Mouse (Mus musculus): ENCODE measurements at regions not wholly inside any gene's neighbourhood (a gene's known extent, or its start where the extent isn't known, plus 50 kb on each side); places are given as distances from the start of the nearest gene placed in this dataset.

DNA sequence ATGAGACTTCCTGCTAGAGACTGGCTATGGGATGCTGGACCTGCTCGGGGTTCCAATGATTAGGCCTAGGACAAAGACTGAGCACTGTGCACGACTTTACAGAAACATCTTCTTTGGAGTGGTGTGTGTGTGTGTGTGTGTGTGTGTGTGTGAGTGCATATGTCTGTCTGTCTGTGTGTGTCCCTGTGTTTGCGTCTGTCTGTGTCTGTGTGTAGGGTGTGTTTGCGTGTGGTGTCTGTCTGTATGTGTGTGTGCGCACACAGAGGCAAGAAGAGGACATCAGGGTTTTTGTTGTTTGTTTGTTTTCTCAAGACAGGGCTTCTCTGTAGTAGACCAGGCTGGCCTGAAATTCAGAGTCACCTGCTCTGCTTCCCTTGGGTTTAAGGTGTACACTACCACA lies 51.9 kb upstream of the Slco4a1 start:
- in situ Hi-C loops (cut with MboI, MseI) = no loop called here

DNA sequence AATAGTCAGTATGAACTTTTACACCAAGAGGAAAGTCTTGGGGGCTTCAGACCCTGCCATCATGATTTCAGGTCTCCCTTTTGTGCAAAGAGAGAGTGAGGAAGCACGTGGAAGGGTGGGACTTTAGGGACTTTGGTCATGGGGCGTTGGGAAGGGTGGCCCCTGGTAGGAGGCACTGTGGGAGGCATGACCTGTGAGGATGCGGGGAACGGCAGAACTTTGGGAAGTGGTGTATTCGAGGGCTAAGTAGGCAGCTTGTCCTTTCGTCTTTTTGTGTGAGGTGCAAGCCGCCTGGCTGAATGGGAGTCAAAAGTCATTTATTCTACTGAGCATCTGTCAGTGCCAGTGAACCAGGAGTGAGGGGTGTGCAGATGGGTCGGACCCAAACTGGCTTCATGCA lies 52.4 kb upstream of the Slco4a1 start:
- in situ Hi-C loops (cut with MboI, MseI) = no loop called here

DNA sequence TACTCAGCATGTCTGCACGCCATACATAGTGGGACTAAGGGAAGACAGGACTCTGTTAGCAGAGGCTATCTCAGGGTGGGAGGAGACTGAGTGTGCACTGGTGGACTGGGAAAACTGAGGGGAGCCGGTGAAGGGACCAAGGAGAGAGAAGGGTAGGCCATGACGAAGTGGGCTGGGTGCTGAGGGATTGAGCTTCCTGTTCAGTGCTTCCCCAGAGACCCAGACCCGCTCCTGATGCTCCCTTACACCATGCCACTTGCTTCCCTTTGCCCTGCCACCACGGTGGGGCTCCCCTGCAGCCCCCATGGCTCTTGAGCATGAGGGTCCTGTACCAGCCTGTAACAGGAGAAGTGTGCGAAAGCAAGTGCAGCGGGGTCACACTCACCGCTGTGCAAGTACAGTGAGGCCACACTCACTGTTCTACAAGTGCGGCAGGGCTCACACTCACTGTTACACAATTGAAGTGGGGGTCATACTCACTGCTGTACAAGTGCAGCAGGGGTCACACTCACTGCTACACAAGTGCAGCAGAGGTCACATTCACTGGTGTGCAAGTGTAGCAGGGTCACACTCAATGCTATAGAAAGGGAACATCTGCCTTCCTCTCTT lies 53.1 kb upstream of the Slco4a1 start:
- in situ Hi-C loops (cut with MboI, MseI) = no loop called here

DNA sequence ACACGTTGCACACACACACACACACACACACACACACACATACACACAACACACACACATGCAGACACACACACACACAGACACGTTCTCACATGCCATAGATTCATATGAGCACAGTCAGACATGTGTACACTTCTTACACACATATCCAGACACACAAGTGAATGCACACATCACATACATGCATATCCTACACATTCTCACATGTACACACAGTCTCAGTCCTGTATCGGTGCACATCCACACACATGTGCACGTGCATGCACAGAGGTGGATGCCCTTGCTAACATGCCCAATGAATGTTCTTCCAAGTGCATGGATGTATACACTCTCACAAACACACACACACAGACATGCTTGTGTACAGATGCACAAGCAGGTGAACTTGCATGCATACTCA lies 53.6 kb upstream of the Slco4a1 start:
- in situ Hi-C loops (cut with MboI, MseI) = no loop called here

DNA sequence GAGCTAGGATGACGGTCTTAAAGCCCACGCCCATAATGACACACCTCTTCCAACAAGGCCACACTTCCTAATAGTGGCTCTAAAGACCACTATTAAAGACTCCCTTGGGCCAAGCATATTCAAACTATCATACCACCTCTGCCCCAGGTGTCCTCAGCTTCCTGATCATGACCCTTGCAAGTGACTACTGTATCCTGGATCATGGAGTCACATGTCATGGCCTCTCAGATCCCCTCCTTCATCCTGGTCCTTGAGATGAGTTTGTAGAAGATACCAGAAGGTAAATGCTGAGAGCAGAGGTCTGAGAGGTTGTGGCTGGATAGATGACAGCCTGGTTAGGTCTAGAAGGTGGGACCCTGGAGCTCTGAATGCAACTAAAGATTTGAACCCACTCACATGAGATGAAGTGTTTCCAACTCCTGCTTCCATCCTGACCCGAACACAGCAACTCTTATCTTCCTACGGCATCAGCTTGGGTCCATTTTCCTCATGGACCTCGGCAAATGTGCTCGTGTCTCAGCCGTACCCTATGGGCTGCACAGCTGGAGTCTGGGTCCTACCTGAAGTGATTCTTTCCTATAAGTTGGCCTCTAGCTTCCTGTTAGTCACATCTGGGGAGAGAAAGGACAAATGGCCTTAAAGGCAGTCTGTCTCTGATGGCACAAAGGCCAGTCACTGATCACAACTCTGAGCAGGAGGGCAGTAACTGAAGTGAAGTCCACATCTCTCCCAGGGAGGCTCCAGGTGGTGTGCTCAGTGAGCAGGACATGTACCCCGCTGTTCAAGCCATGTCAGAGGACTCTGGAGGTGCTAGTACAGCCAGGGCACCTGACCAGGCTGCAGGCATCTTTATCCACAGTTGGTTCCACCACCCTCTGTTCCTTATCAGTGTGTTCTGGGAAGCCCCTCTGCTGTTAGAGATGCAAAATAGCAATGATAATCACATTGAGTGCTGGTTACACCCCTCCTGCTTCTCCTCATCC lies 54.3 kb upstream of the Slco4a1 start:
- in situ Hi-C loops (cut with MboI, MseI) = no loop called here

DNA sequence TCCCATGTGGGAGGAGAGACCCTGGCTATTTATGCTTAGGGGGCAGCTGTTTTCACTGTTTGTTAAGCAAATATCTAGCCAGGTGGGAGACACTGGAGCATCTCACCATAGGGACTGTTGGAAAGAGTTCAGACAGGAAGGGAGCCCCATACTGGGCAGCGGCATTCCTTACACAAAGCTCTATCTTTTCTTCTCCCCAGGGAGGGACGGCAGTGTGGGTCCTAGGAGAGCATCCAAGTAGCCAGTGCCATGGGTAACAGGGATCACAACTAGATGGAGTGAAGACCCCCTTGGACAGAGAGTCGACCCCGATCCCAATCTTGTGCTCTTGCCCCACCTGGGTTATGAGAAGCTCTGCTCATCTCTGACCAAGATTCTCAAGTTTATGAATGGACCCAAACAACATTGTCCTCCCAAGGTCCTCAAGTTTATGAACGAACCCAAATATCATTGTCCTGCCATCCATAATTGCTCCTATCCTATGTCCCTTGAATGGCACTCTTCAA lies 55.5 kb upstream of the Slco4a1 start:
- in situ Hi-C loops (cut with MboI, MseI) = no loop called here

DNA sequence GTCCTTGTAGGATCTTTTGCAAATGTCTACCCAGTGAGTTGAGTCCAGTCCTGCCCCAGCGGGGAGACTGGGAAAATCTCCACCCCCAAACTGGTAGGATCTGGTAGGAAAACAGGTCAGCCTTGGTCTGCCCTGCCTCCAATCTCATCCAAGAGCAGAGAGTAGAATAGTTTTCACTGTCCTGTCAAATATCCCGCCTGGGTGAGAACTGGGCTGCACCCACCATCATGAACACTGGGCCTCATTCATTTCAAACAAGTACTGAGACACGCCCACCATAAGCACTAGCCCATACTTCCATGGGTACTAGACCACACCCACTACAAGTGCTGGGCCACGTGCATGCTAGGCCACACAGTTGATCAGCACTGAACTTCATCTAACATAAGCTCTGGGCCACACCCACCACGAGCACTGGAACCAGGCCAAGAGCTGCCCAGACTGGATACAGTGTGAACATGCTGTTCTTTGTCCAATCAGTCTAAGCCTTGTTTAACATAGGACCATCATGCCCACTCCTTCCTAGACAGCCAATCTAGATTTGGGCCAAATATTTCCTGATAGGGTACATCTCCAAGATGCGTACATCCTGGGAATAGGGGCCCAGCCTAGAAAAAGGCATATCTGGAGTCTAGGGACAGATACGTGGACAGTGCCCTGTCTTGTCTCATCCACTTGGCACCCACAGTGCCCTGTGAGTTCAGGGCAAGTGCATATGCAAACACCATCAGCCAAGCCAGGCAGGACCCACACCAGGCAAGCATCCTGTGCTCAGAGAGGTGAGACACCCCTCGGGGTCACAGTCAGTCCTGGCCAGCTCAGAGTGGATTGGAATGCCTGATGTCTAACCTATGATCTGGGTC lies 56.2 kb upstream of the Slco4a1 start:
- in situ Hi-C loops (cut with MboI, MseI) = loop anchor here (10.0 kb wide), 1 partner anchor 605 kb away; no protein-coding TSS in a partner anchor

DNA sequence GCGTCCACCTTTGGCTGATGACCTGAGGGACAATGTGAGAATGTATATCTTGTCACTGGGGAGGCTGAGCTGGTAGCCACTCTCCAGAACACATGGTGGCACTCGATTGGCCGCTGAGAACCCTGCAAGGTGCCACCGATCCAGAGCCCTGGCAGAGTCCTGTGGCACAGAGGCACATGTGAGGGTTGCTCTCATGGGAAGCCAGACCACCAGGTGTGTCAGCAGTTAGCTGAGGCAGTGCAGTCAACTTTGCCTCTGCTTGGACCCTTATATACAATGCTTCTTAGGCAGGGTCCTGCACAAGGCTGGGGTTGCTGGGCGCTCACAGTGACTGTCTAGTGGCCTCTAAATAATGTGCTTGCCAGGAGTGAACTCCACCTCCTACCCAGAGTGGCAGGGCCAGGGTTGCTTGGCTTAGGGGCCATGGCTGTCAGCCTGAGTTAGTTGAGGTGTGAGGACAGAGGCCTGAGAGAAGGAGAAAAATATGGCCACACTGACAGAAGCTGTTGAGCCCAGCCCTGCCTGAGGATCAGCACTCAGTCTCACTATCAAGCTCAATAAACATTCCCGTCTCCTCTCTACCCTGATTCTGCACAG lies 57.1 kb upstream of the Slco4a1 start:
- in situ Hi-C loops (cut with MboI, MseI) = loop anchor here (10.0 kb wide), 1 partner anchor 604 kb away; no protein-coding TSS in a partner anchor

DNA sequence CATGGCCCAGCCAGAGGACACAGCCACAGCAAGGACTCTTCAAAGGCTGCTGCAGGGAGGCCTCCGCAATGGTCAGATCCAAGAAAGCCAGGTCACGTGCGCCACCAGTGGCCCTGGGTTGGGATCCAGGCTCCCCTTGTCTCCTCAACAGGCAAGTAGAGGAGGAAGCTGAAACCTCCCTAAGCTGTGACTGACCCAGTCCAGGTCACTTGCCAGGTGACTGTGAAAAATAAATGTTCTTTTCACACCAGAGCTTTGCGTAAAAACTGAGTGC lies 57.6 kb upstream of the Slco4a1 start:
- in situ Hi-C loops (cut with MboI, MseI) = loop anchor here (10.0 kb wide), 1 partner anchor 604 kb away; no protein-coding TSS in a partner anchor

DNA sequence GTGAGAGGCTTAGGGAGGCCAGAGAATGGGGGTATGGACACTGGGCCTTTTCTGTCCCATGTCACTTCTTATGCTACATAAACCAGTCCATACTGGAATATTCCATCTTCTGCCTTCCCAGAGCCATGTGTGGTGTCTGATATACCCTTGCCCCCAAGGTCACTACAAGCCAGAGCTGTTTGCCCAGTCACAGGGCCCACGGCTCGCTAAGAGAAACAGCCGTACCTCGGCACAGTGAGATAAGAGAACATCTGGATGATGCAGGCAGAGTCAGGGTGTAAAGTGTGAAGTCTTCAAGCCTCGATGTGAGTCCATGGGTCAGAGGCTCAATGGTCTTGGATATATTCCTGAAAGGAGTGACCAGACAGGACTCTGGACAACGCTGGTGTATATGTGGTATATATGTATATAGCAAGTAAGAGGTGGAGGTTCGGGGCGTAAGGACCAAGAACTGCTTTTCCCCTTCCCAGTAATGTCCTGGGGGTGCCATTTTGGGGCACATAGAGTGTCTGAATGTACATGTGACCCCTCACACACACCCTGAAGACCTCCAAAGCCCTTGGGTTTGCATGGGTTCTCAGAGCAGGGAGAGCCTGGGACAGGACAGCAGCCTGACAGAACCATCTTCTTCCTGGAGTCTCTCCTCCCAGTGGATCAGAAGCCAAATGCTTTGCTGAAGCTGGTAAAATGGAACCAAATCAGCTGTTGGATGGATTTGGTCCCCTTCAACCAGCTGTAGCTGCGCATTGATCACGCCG lies 58.1 kb upstream of the Slco4a1 start:
- in situ Hi-C loops (cut with MboI, MseI) = loop anchor here (10.0 kb wide), 1 partner anchor 603 kb away; no protein-coding TSS in a partner anchor

DNA sequence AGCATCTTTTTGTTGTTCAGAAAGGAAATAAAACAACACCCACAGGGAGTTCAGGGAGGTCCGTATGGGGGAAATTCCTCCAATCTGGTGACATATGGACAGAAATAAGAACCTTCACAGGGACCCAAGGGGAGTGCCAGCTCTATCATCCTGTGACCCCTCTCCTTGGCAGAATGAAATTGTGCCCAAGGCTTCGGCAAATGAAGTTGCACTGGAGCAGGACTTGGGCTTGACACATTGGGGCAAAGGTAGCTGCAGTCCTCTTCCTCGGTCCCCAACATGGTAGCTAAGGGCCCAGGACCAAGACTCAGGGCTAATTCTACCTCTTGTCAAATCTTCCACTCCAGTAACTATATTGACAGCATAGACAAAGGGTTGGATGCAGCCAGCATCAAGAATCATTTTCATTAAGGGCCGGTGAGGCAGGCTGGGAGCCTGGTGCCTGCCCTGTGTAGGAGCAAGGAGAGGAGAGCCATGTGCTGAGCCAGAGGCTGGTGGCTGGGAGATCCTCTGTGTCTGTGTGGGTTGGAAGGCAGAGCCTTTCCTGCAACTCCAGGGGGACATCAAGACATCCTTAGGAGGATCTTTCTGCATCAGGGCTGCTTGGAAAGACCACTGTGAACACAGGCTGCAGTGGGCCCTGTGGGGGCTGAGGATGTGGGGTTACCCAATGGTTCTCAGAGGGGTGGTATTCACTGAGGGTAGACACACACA lies 59.2 kb upstream of the Slco4a1 start:
- in situ Hi-C loops (cut with MboI, MseI) = loop anchor here (10.0 kb wide), 1 partner anchor 602 kb away; no protein-coding TSS in a partner anchor

DNA sequence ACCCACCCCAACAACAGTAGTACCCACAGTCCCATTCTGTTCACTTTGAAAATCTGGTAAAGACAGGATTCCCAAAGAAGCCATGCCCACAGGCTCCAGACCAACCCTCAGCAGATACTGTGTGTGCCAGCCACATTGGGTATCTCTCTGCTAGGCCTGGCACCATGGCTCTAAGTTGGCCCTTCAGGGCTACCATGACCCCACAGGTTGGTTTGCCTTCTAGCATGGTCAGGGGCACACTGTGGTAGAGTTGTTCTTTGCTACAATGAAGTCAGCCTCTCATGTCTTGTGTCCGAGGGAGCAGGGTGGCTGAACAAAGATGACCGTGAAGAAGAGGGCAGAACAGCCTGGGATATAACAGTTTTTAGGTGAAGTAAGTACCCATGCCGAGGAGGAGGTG lies 59.8 kb upstream of the Slco4a1 start:
- in situ Hi-C loops (cut with MboI, MseI) = loop anchor here (10.0 kb wide), 1 partner anchor 601 kb away; no protein-coding TSS in a partner anchor

DNA sequence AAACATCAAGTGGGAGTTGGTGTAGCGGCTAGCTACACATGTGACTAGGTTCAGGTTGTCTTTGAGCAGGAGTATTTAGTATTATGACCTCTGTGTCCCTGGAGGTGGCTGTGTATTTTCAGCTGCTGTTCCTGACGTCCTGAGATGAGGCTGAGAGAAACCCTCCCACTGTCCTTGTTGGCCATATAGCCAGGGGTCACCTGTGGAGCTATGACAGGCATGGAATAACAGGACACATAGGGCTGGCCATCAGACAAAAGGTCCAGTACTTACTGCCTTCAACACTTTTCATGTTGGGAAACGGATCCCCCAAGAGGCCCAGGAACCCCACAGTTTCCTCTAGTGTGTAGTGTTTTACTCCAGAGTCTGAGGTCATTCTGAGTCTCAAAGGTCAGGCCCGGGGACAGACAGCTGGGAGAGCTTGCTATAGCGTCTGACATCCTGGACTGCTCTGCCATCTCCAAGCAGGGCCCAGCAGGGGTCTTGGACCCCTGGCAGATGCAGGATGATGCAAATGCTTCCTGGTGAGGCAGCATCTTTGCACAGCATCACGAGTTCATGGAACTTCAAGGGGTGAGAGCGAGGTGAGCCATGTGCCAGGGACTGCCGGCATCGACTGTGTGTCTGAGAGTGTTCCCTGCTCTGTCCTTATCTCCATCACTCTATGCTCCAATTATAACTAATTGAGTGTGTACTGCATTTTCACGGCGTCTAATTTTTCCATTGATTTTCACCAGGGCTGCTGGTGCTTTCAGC lies 60.6 kb upstream of the Slco4a1 start:
- in situ Hi-C loops (cut with MboI, MseI) = loop anchor here (10.0 kb wide), 1 partner anchor 601 kb away; no protein-coding TSS in a partner anchor

DNA sequence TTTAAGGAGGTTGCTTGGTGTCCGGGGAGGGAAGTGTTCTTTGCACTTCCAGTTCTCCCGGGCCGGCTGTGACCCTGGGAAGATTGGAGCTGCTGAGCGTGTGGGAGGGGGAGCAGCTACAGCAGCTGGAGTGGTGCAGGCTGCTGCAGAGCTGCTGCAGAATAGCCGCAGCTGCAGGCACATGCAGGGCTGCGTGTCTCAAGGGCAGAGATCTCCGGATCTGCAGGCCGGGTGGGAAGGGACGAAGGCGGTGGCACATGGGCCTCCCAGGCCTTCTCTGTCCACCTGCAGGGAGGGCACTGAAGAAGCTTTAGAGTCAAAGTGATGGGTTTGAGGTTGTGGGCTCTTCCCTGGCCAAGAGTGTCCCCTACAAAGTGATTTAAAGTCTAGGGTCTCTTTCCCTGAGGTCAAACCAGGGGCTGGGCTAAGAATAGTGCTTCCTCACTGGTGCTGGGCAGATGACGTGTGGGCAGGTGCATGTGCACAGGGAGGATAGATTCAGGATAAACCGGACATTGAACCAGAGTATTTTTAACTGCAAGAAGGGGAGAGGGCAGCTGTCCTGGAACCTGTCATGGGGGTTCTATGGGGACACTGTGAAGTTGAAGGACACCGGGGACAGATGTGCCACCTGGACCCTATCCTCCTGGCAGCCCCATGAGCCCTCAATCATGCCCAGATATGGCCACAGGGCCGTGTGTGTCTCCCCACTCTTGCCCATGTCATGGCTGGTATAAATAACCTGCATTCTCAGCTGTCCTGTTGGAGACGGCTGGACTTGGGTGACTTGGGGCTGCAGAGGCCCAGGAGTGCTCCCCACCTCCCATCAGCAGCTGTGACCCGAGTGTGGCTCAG lies 58.6 kb upstream of the Gata5 start:
- in situ Hi-C loops (cut with MboI, MseI) = loop anchor here (10.0 kb wide), 1 partner anchor 598 kb away; no protein-coding TSS in a partner anchor

DNA sequence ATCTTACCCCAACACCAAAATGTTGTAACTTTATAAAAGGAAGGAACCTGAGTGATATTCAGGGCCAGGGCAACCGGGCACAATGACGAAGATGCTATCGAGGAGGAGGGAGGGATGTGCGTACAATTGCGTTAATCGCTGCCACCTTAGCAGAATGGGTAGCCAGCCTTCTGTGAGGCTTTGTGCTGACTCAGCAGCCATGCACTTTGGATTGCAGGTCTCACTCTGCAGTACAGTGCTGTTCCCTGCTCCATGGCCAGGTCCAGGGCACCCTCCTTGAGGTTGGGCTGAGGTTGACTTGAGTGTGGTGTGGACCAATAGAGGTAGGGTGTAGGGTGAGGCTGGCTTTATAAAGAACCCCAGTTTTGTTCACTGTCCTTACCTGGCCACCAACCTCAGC lies 57.8 kb upstream of the Gata5 start:
- in situ Hi-C loops (cut with MboI, MseI) = loop anchor here (10.0 kb wide), 1 partner anchor 597 kb away; no protein-coding TSS in a partner anchor

DNA sequence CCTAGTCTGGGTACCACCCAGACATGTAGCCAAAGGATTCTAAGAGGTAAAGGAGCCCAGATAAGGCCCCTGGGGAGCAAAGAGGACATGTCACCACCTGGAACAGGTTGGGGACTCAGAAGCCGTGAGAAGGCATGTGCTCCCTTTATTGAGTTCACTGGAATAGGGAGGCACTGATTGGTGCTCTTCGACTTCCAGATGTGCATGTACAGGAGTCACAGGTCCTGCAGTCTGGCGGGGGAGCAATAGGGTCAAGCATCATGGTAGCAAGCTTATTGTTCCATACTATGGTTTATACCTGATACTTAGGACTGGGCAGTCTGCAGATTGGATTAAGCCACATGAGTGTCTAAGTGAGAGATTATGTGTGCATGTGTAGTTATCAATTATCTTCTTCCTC lies 56.9 kb upstream of the Gata5 start:
- in situ Hi-C loops (cut with MboI, MseI) = loop anchor here (10.0 kb wide), 1 partner anchor 597 kb away; no protein-coding TSS in a partner anchor

DNA sequence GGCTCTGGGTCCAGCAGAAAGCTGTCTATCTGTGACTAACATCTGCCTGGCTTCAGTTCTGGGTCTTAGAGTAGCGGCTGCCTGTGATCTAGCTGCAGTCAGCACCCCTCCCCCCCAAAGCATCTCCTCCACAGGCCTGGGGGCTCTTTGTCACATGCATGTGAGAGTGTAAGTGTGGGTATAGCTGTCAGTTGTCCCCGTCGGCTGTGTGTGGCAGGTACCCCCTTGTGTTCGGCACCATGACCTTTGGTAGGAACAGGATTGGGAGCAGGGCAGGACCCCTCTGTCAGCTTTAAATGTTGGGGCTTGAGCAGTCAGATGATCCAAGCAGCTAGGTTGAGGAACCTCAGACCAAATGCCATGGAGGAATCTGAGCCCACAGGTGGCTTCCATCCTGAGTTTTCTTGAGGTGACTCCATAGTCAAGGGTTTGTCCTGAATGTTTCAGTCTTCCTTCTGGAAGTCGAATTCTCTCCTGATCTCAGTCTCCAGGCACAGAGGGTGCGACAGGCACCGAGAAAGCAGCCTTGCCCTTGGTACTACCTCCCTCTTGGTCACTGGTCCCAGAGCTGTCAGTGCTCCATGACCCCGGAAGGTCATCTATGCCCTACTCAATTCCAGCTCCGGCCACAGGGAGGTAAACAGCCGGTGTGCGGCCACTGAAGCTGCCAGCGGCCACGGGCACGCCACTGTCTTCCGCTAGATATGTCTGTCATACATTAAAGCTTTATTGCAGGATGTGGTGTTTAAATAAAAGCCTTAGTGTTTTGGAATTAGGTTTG lies 55.9 kb upstream of the Gata5 start:
- in situ Hi-C loops (cut with MboI, MseI) = loop anchor here (10.0 kb wide), 1 partner anchor 596 kb away; no protein-coding TSS in a partner anchor

Data from regulatory T cell (primary cell).